Mouse (Mus musculus): ENCODE measurements at regions not wholly inside any gene's neighbourhood (a gene's known extent, or its start where the extent isn't known, plus 50 kb on each side); places are given as distances from the start of the nearest gene placed in this dataset.

DNA sequence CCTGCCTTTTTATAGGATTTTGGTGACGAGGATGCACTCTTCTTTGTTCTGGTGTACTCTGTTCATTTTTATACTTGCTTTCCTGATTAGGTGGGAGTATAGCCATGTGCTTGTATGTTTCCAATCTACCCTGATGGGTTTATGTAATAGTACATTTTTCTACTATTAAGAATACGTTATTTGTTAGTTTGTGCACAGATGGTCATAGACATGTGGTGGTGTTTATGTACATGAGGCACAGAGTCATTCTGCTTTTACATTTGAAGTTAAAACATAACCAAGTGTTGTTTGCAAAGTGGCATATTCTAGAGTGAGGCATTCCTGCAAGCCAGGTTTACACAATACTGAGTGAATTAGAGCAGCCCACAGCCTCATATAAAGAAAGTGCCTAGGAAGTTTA is 1597.7 kb upstream of the B3galt2 start:
- no peak for ATAC-seq (replicated peaks; ENCODE audit: poor library complexity)

DNA sequence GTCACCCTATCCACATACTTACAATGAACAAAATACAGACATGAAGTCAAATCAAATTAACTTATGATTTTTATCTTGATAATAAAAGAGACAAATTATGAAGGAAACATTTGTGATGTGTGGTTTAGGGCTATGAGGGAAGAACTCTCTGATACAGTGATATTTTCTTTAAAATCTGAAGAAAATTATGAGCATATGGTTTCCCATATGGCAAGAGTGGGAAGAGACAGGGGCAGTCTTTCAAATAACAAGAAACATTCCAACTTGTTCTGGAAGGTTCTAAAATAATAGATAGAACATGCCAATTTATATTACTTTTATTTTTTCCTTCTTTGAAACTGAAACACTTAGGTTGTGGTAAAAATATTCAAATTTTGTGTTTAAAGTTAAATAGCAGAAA is 1585.3 kb upstream of the B3galt2 start:
- no peak for ATAC-seq (replicated peaks; ENCODE audit: poor library complexity)

All from megakaryocyte progenitor cell, adult 5-6 weeks (primary cell).